Mouse (Mus musculus): ENCODE measurements around the gene D11Wsu47e. TPM values are rescaled to one million over a fixed set of nuclear protein-coding genes. Genes with fewer than 3 reads are reported as not detected.

D11Wsu47e gene
- polyA plus RNA-seq, 1 experiment from 2014 or later: 25.8 TPM

DNA sequence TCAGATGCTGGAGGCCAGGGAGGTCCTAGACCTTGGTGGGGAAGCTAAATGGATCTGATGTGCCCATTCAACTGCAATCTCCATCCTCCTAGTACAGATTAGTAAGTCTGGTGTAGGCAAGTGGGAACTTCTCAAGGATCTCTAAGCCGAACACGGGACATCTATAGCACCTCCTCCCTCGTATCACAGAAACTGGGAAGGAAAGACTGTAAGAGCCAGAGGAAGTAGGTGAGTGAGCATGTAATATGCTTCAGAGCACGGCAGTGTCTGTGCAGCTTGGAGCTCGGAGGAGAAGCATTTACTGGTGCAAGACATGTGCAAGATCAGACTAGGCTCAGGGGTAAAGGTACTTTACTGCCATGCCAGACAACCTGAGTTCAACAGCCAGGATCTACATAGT is 15.4 kb upstream of the D11Wsu47e start:
- H3K27ac ChIP-seq: no peak overlapping the region
- WGBS: 95% methylated on average over 5 of the region's 5 CpGs
- H3K27me3 ChIP-seq (ENCODE audit: insufficient read depth, poor library complexity, severe bottlenecking): no peaks in the 10 kb centered on the region
- peaks cover 10% of the 10 kb centered on the region; the same call in 1 of the 2 replicates for H3K4me1 ChIP-seq (replicated peaks)
- no peaks in the 10 kb centered on the region for H3K9me3 ChIP-seq
- H3K36me3 ChIP-seq: peaks cover 90% of the 10 kb centered on the region
- no peak overlapping the region for H3K4me3 ChIP-seq
- DNase-seq (ENCODE audit: low spot score): no peak

DNA sequence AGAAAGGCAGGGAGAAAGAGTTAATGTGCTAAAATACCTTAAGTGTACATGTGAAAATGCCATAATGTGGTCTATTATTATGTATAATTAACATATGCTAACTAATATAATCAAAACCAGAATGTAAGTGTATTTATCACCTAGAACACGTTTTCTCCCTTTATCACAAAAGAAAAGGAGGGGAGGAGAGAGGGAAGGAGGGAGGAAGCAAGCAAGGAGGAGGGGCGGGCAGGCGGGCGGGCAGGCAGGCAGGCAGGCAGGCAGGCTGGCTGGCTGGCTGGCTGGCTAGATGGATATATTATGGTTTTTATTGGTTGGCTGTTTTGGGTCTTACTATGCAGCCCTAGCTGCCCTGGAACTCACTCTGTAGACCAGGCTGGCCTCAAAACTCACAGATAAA is 14.5 kb upstream of the D11Wsu47e start:
- 85% methylated on average over 4 of the region's 4 CpGs for WGBS
- Histone ChIP-seq H3K4me3 (no peak overlapping the region), H3K9me3 (no peaks in the 10 kb centered on the region), H3K27me3 (ENCODE audit: insufficient read depth, poor library complexity, severe bottlenecking) (no peaks in the 10 kb centered on the region), H3K27ac (no peak overlapping the region), H3K36me3 (peaks cover 90% of the 10 kb centered on the region), H3K4me1 (replicated peaks) (peaks cover 10% of the 10 kb centered on the region; the same call in 1 of the 2 replicates)
- no peak for DNase-seq (ENCODE audit: low spot score)

GRCm38 (mm10) chr11:113673614-113674013 is 10.6 kb upstream of the D11Wsu47e start:
- Histone ChIP-seq H3K4me3 (no peak overlapping the region), H3K9me3 (no peaks in the 10 kb centered on the region), H3K36me3 (peaks cover 91% of the 10 kb centered on the region), H3K27ac (no peak overlapping the region), H3K27me3 (ENCODE audit: insufficient read depth, poor library complexity, severe bottlenecking) (no peaks in the 10 kb centered on the region), H3K4me1 (replicated peaks) (peaks cover 4% of the 10 kb centered on the region)
- 97% methylated on average over 4 of the region's 4 CpGs for WGBS
- DNase-seq (ENCODE audit: low spot score): no peak

DNA sequence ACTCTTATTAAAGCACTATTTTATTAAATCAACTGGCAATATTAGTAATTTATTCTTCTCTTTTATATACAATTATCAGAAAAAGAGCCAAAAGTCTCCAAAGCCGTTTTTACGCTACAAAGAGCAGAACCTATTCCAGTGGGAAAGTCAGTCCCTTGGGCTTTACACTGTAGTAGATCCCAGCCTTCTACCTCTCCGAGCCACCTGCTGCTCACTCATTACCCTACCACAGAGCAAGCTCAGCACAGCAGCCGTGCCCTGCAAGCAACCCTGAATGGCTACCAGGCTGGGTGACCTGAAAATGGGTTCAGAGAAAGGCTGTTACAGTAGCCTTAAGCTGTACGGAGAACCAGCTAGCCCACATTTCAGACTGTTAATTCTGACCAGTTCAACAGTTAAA is 9.6 kb upstream of the D11Wsu47e start:
- Histone ChIP-seq H3K27ac (no peak overlapping the region), H3K27me3 (ENCODE audit: insufficient read depth, poor library complexity, severe bottlenecking) (no peaks in the 10 kb centered on the region), H3K4me1 (replicated peaks) (peaks cover 6% of the 10 kb centered on the region), H3K9me3 (no peaks in the 10 kb centered on the region), H3K36me3 (peaks cover 82% of the 10 kb centered on the region), H3K4me3 (no peak overlapping the region)
- no peak for DNase-seq (ENCODE audit: low spot score)
- WGBS: 88% methylated on average over 5 of the region's 5 CpGs

GRCm38 (mm10) chr11:113676847-113677246 is 7.4 kb upstream of the D11Wsu47e start:
- H3K36me3 ChIP-seq: peaks cover 60% of the 10 kb centered on the region
- WGBS: 89% methylated on average over 2 of the region's 2 CpGs

GRCm38 (mm10) chr11:113677378-113677777 is 6.8 kb upstream of the D11Wsu47e start:
- H3K9me3 ChIP-seq: no peaks in the 10 kb centered on the region
- 99% methylated on average over 2 of the region's 2 CpGs for WGBS
- DNase-seq (ENCODE audit: low spot score): no peak
- no peaks in the 10 kb centered on the region for H3K27me3 ChIP-seq (ENCODE audit: insufficient read depth, poor library complexity, severe bottlenecking)
- peaks cover 54% of the 10 kb centered on the region for H3K36me3 ChIP-seq
- no peak overlapping the region for H3K4me3 ChIP-seq
- H3K4me1 ChIP-seq (replicated peaks): peaks cover 22% of the 10 kb centered on the region
- H3K27ac ChIP-seq: no peak overlapping the region

More at GRCm38 (mm10) chr11:113676847-113677246, 7.4 kb upstream of the D11Wsu47e start:
- Histone ChIP-seq H3K9me3 (no peaks in the 10 kb centered on the region), H3K4me1 (replicated peaks) (peaks cover 17% of the 10 kb centered on the region), H3K27me3 (ENCODE audit: insufficient read depth, poor library complexity, severe bottlenecking) (no peaks in the 10 kb centered on the region), H3K27ac (no peak overlapping the region), H3K4me3 (no peak overlapping the region)
- DNase-seq (ENCODE audit: low spot score): no peak

DNA sequence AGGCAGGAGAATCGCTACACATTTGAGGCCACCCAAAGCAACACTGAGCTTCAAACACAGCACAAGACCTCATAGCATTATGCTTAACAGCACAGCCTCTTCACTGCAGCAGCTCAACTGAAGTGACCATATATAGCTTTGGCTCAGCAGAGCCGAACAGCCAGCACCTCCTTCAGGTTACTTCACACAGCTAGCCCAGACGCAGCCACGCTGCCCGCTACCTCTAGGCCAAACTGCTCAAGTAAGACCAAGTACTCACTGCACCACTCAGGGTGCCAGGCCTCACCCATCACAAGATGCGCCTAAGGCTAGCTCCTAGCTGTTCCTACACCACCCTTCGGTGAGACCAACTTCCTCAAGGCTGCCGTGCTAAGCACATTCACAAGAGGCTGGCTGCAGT is 5.8 kb upstream of the D11Wsu47e start:
- no peak for DNase-seq (ENCODE audit: low spot score)
- WGBS: 87% methylated on average over 8 of the region's 8 CpGs

DNA sequence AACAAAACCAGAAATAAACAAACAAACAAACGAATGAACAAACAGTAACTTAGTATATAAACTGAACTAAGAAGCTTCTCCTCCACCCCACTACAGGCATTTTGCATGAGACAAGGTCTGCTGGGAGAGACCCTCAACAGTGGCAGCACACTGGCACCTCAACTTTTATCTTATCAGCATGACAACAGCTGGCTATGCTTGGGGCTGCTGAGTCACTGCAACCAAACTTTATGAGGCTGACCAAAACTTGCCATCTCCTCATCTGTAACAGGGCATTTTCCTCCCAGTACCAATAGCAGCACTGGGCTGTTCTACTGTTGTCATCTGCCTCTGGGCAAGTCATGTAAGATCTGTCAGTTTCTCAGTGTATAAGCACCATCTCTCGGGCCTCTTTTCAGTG is 3.3 kb upstream of the D11Wsu47e start:
- H3K4me1 ChIP-seq (replicated peaks): peaks cover 50% of the 10 kb centered on the region
- H3K9me3 ChIP-seq: no peaks in the 10 kb centered on the region
- no peak for DNase-seq (ENCODE audit: low spot score)
- no peak overlapping the region for H3K4me3 ChIP-seq
- 88% methylated on average over 2 of the region's 2 CpGs for WGBS
- peaks cover 19% of the 10 kb centered on the region for H3K36me3 ChIP-seq
- no peaks in the 10 kb centered on the region for H3K27me3 ChIP-seq (ENCODE audit: insufficient read depth, poor library complexity, severe bottlenecking)
- no peak overlapping the region for H3K27ac ChIP-seq

More for the DNA sequence above, 5.8 kb upstream of the D11Wsu47e start:
- no peaks in the 10 kb centered on the region for H3K27me3 ChIP-seq (ENCODE audit: insufficient read depth, poor library complexity, severe bottlenecking)
- H3K4me3 ChIP-seq: no peak overlapping the region
- peaks cover 44% of the 10 kb centered on the region for H3K36me3 ChIP-seq
- peaks cover 31% of the 10 kb centered on the region for H3K4me1 ChIP-seq (replicated peaks)
- no peaks in the 10 kb centered on the region for H3K9me3 ChIP-seq
- no peak overlapping the region for H3K27ac ChIP-seq

GRCm38 (mm10) chr11:113681979-113682378 is 2.2 kb upstream of the D11Wsu47e start:
- Histone ChIP-seq H3K4me3 (peak overlapping the region; percentile 93), H3K9me3 (no peaks in the 10 kb centered on the region), H3K36me3 (peaks cover 8% of the 10 kb centered on the region), H3K27me3 (ENCODE audit: insufficient read depth, poor library complexity, severe bottlenecking) (no peaks in the 10 kb centered on the region), H3K27ac (no peak overlapping the region), H3K4me1 (replicated peaks) (peaks cover 59% of the 10 kb centered on the region)
- no peak for DNase-seq (ENCODE audit: low spot score)

DNA sequence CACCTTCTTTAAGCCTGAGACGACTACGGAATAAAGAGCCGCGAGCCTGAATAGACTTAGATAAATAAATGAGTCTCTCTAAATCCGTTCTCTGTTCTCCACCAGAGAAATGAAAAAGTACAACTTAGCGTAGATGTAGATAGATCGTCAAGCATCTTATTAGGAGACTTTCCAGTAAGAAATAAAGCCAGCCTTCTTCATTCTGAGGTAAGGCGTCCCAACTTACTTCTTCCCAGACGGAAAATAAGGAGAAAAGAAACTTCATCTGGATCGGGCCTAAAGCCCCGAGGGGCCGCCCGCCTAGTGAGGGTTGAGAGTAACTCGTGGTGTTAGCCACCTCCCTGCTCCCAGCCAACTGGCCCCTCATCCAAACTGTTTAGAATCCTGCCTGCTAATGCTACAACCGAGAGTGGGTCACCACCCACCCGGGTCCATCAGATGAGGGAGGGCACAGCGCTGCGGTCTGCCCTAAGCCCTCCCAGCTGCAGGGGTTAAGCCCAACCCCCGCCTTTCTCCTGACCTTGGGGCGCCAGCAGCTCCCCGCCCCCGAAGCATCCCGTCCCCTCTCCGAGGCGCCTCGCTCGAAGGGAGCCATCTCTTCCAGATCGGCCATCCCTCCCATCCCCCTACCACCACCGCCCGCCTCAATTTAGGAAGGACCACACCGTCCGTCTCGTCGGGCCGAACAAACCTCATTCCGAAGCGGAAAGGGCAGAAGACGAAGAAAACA is 1.1 kb upstream of the D11Wsu47e start:
- H3K27ac ChIP-seq: peak overlapping the region; percentile 92
- peaks cover 66% of the 10 kb centered on the region for H3K4me1 ChIP-seq (replicated peaks)
- peak overlapping the region; percentile 93 for H3K4me3 ChIP-seq
- no peaks in the 10 kb centered on the region for H3K27me3 ChIP-seq (ENCODE audit: insufficient read depth, poor library complexity, severe bottlenecking)
- WGBS: 5% methylated on average over 38 of the region's 38 CpGs
- no peaks in the 10 kb centered on the region for H3K9me3 ChIP-seq
- DNase-seq (ENCODE audit: low spot score): peak; percentile 73
- H3K36me3 ChIP-seq: peaks cover 5% of the 10 kb centered on the region

GRCm38 (mm10) chr11:113683627-113683956 is 620 bp upstream of the D11Wsu47e start:
- Histone ChIP-seq H3K36me3 (peaks cover 10% of the 10 kb centered on the region), H3K9me3 (no peaks in the 10 kb centered on the region), H3K27ac (peak overlapping the region; percentile 92), H3K4me3 (peak overlapping the region; percentile 93), H3K4me1 (replicated peaks) (peaks cover 62% of the 10 kb centered on the region), H3K27me3 (ENCODE audit: insufficient read depth, poor library complexity, severe bottlenecking) (no peaks in the 10 kb centered on the region)
- no peak for DNase-seq (ENCODE audit: low spot score)
- WGBS: under 1% methylated on average over 29 of the region's 38 CpGs

- Histone ChIP-seq H3K4me1 (replicated peaks) (peaks cover 59% of the 10 kb centered on the region), H3K27me3 (ENCODE audit: insufficient read depth, poor library complexity, severe bottlenecking) (no peaks in the 10 kb centered on the region)
- no peak for DNase-seq (ENCODE audit: low spot score)
Measured at GRCm38 (mm10) chr11:113684707-113685426, 655 bp downstream of the D11Wsu47e start.

GRCm38 (mm10) chr11:113687031-113687430 is 2.8 kb downstream of the D11Wsu47e start:
- Histone ChIP-seq H3K27ac (peak overlapping the region; percentile 77), H3K27me3 (ENCODE audit: insufficient read depth, poor library complexity, severe bottlenecking) (no peaks in the 10 kb centered on the region), H3K4me3 (peak overlapping the region; percentile 16), H3K4me1 (replicated peaks) (peaks cover 47% of the 10 kb centered on the region), H3K36me3 (peaks cover 44% of the 10 kb centered on the region), H3K9me3 (no peaks in the 10 kb centered on the region)
- DNase-seq (ENCODE audit: low spot score): peak; percentile 39
- 46% methylated on average over 2 of the region's 2 CpGs for WGBS

More at GRCm38 (mm10) chr11:113684707-113685426, 655 bp downstream of the D11Wsu47e start:
- H3K27ac ChIP-seq: peak overlapping the region; percentile 92
- WGBS: 43% methylated on average over 25 of the region's 25 CpGs
- peaks cover 23% of the 10 kb centered on the region for H3K36me3 ChIP-seq
- no peaks in the 10 kb centered on the region for H3K9me3 ChIP-seq
- peak overlapping the region; percentile 93 for H3K4me3 ChIP-seq

All from hindbrain, embryonic 10.5 days (tissue).